Mouse (Mus musculus): ENCODE results near the gene Nell2. TPM values are rescaled to one million over a fixed set of nuclear protein-coding genes. Genes with fewer than 3 reads are reported as not detected.

Gene Nell2
- polyA plus RNA-seq, 2 experiments: 0.20 TPM

DNA sequence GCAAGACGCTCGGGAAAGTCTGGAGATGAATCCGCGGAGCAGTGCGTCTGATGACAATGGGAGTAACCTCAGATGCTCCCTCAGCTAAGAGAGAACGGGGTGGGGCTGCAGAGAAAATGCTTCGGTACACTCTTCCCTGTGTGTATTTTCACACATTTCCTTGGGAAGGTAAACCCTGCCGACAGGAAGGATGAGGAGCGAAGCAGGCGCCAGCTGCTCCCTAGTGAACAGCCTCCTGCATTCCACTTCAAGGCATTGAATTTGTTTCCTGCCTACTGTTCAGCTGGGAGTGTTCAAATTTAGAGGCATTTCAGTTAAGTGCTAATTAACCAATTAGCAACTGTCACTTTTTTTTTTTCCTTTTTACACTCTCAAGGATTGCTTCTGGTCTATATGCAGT, 342.1 kb downstream of the Nell2 start:
- H3K27me3 ChIP-seq (ENCODE audit: control insufficient read depth, insufficient read depth, low read length): no peaks in the 10 kb centered on the region
- H3K4me3 ChIP-seq (ENCODE audit: insufficient read depth in 1 of 2, low read depth in 2 of 2, low read length in 2 of 2): no peak overlapping the region
- no peaks in the 10 kb centered on the region for H3K4me1 ChIP-seq (replicated peaks; ENCODE audit: control insufficient read depth in 2 of 2, insufficient read depth in 2 of 2, low read length in 1 of 2)
- no peak overlapping the region for H3K27ac ChIP-seq
- H3K36me3 ChIP-seq (replicated peaks; ENCODE audit: control insufficient read depth, insufficient read depth, low read depth): no peaks in the 10 kb centered on the region
- no peak for DNase-seq (ENCODE audit: low read depth in 3 of 3, low spot score in 3 of 3)
- H3K9me3 ChIP-seq (ENCODE audit: control insufficient read depth, low read length): no peaks in the 10 kb centered on the region
- ATAC-seq (ENCODE audit: insufficient read depth): no peak
- TF ChIP-seq EP300 (IDR thresholded peaks at IDR 0.05; ENCODE audit: low read depth) (no peak), CTCF (IDR thresholded peaks at IDR 0.05; ENCODE audit: low read depth) (no peak)
- H3K9ac ChIP-seq (replicated peaks): no peak overlapping the region
- no peak overlapping the region for H3K4me2 ChIP-seq (ENCODE audit: low read depth)
- WGBS (ENCODE audit: insufficient replicate concordance): 48% methylated on average over 10 of the region's 10 CpGs

DNA sequence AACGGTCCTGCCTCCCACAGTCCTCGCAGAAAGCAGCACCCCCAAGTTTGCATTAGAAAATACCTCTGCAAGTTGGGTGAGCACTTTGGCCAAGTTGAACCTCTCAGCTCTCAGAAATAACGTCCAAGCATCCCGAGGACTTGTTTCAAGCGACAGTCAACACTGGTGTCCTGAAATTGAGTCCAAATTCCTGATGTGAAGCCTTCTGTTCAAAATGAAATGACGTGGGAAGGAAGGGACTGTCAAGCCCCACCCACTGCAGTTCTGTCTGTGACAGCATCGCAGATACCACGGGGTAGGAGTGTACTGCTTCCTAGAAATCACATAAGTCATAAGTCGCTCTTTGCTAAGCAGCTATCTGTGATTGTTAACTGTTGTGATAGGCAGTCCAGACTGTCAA, 342.9 kb downstream of the Nell2 start:
- Histone ChIP-seq H3K4me2 (ENCODE audit: low read depth) (no peak overlapping the region), H3K36me3 (replicated peaks; ENCODE audit: control insufficient read depth, insufficient read depth, low read depth) (no peaks in the 10 kb centered on the region), H3K9ac (replicated peaks) (no peak overlapping the region), H3K27ac (no peak overlapping the region), H3K9me3 (ENCODE audit: control insufficient read depth, low read length) (no peaks in the 10 kb centered on the region), H3K4me3 (ENCODE audit: insufficient read depth in 1 of 2, low read depth in 2 of 2, low read length in 2 of 2) (no peak overlapping the region), H3K27me3 (ENCODE audit: control insufficient read depth, insufficient read depth, low read length) (no peaks in the 10 kb centered on the region), H3K4me1 (replicated peaks; ENCODE audit: control insufficient read depth in 2 of 2, insufficient read depth in 2 of 2, low read length in 1 of 2) (no peaks in the 10 kb centered on the region)
- WGBS (ENCODE audit: insufficient replicate concordance): 41% methylated on average over 9 of the region's 9 CpGs
- no peak for ATAC-seq (ENCODE audit: insufficient read depth)
- TF ChIP-seq CTCF (IDR thresholded peaks at IDR 0.05; ENCODE audit: low read depth) (no peak), EP300 (IDR thresholded peaks at IDR 0.05; ENCODE audit: low read depth) (no peak)
- no peak for DNase-seq (ENCODE audit: low read depth in 3 of 3, low spot score in 3 of 3)

DNA sequence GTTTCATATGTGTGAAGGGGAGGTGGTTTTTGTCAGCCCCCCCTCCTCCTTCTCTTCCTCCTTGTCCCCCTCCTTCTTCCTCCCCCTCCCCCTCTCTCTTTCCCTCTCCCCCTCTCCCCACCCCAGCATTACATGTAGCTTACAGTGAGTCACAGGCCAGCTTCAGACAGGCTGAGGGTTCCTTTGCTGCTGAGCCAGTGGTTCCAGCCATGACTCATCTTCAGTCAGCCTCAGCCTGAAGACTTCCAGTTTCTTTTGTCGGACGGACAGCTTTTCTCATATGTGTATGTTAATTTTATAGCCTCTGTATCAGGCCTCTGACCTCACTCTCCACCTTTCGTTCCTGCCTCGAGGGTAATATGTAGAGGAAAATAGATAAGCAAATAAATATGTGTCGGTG, 344.9 kb downstream of the Nell2 start:
- Histone ChIP-seq H3K9ac (replicated peaks) (no peak overlapping the region), H3K27ac (no peak overlapping the region), H3K27me3 (ENCODE audit: control insufficient read depth, insufficient read depth, low read length) (no peaks in the 10 kb centered on the region), H3K36me3 (replicated peaks; ENCODE audit: control insufficient read depth, insufficient read depth, low read depth) (no peaks in the 10 kb centered on the region), H3K4me3 (ENCODE audit: insufficient read depth in 1 of 2, low read depth in 2 of 2, low read length in 2 of 2) (no peak overlapping the region), H3K9me3 (ENCODE audit: control insufficient read depth, low read length) (no peaks in the 10 kb centered on the region), H3K4me1 (replicated peaks; ENCODE audit: control insufficient read depth in 2 of 2, insufficient read depth in 2 of 2, low read length in 1 of 2) (no peaks in the 10 kb centered on the region), H3K4me2 (ENCODE audit: low read depth) (no peak overlapping the region)
- TF ChIP-seq EP300 (IDR thresholded peaks at IDR 0.05; ENCODE audit: low read depth): no peak
- TF ChIP-seq CTCF (IDR thresholded peaks at IDR 0.05; ENCODE audit: low read depth): no peak
- DNase-seq (ENCODE audit: low read depth in 3 of 3, low spot score in 3 of 3) (no peak), ATAC-seq (ENCODE audit: insufficient read depth) (no peak)
- 51% methylated on average over 5 of the region's 5 CpGs for WGBS (ENCODE audit: insufficient replicate concordance)

DNA sequence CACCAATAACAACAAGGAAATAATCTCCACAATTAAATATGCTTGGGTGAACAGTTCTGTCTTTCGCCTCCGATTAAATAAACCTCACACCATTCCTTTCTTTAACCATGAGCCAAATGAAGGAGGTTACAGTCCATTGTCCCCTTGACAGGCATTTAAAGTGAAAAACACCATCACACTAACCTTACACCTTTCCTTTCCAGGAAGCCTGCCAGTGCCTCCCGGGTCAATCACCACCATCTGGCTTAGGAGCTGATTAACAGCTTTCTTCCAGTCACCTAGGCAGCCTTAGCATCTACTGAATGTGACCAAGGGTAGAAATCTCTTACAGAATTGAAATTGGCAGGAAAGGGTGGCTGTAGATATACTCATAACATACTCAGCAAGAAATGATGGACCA, 371.5 kb downstream of the Nell2 start:
- Histone ChIP-seq H3K36me3 (replicated peaks; ENCODE audit: control insufficient read depth, insufficient read depth, low read depth) (no peaks in the 10 kb centered on the region), H3K4me1 (replicated peaks; ENCODE audit: control insufficient read depth in 2 of 2, insufficient read depth in 2 of 2, low read length in 1 of 2) (no peaks in the 10 kb centered on the region), H3K27me3 (ENCODE audit: control insufficient read depth, insufficient read depth, low read length) (no peaks in the 10 kb centered on the region), H3K9me3 (ENCODE audit: control insufficient read depth, low read length) (no peaks in the 10 kb centered on the region), H3K4me3 (ENCODE audit: insufficient read depth in 1 of 2, low read depth in 2 of 2, low read length in 2 of 2) (no peak overlapping the region), H3K4me2 (ENCODE audit: low read depth) (no peak overlapping the region), H3K27ac (no peak overlapping the region), H3K9ac (replicated peaks) (no peak overlapping the region)
- TF ChIP-seq CTCF (IDR thresholded peaks at IDR 0.05; ENCODE audit: low read depth) (no peak), EP300 (IDR thresholded peaks at IDR 0.05; ENCODE audit: low read depth) (no peak)
- 52% methylated on average over 3 of the region's 3 CpGs for WGBS (ENCODE audit: insufficient replicate concordance)
- ATAC-seq (ENCODE audit: insufficient read depth) (no peak), DNase-seq (ENCODE audit: low read depth in 3 of 3, low spot score in 3 of 3) (no peak)

DNA sequence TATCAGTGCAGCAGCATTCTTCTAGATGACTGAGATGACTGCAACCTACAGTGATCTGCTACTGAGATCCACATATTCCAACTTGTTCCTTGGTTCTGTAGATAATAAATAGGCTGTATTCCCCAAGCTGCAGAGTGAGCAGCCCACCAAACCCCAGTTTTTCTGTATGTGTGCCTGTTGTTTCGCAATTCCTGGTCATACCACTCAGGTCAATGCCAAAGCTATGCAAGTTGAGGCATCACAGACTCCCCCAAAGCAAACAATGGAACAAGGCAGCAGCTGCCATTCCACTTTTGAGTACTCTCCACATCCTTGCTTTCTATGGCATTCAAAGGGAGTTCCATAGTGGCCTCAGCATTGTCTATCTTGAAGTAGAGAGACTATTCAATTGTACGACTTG, 383.2 kb downstream of the Nell2 start:
- Histone ChIP-seq H3K4me3 (ENCODE audit: insufficient read depth in 1 of 2, low read depth in 2 of 2, low read length in 2 of 2) (no peak overlapping the region), H3K36me3 (replicated peaks; ENCODE audit: control insufficient read depth, insufficient read depth, low read depth) (no peaks in the 10 kb centered on the region), H3K9ac (replicated peaks) (no peak overlapping the region), H3K27me3 (ENCODE audit: control insufficient read depth, insufficient read depth, low read length) (no peaks in the 10 kb centered on the region), H3K27ac (no peak overlapping the region), H3K9me3 (ENCODE audit: control insufficient read depth, low read length) (no peaks in the 10 kb centered on the region), H3K4me2 (ENCODE audit: low read depth) (no peak overlapping the region), H3K4me1 (replicated peaks; ENCODE audit: control insufficient read depth in 2 of 2, insufficient read depth in 2 of 2, low read length in 1 of 2) (no peaks in the 10 kb centered on the region)
- no peak for DNase-seq (ENCODE audit: low read depth in 3 of 3, low spot score in 3 of 3)
- 51% methylated on average over 2 of the region's 2 CpGs for WGBS (ENCODE audit: insufficient replicate concordance)
- TF ChIP-seq CTCF (IDR thresholded peaks at IDR 0.05; ENCODE audit: low read depth): no peak
- TF ChIP-seq EP300 (IDR thresholded peaks at IDR 0.05; ENCODE audit: low read depth): no peak
- ATAC-seq (ENCODE audit: insufficient read depth): no peak
